Mouse (Mus musculus) MEL-GATA-1-ER (cell line): ENCODE measurements around the gene Ero1l.
A peak's percentile ranks its signal among the peaks of the same experiment; 100 is the strongest.

ENCODE experiments used
- DNase-seq: peaks from one replicate; pipeline ENCODE4 v3.0.0-alpha.2; 2012; ENCODE audit warnings: low read depth; ENCODE audit errors: extremely low read depth

Ero1l gene

GRCm38 (mm10) chr14:45305852-45306251, 12.7 kb downstream of the Ero1l start:
- no peak for DNase-seq

GRCm38 (mm10) chr14:45304389-45304788, 14.2 kb downstream of the Ero1l start:
- DNase-seq = no peak

- DNase-seq = no peak
Measured at GRCm38 (mm10) chr14:45303939-45304338, 14.6 kb downstream of the Ero1l start.

GRCm38 (mm10) chr14:45291608-45292007, 27.0 kb downstream of the Ero1l start:
- DNase-seq = no peak

GRCm38 (mm10) chr14:45282066-45282465, 36.5 kb downstream of the Ero1l start:
- no peak for DNase-seq

GRCm38 (mm10) chr14:45275816-45276215, 42.8 kb downstream of the Ero1l start:
- no peak for DNase-seq

GRCm38 (mm10) chr14:45263831-45264592, 54.6 kb downstream of the Ero1l start:
- no peak for DNase-seq

GRCm38 (mm10) chr14:45251548-45252076, 67.0 kb downstream of the Ero1l start:
- no peak for DNase-seq

- DNase-seq = peak; percentile 7
Measured at GRCm38 (mm10) chr14:45241613-45242012, 77.0 kb downstream of the Ero1l start.

- no peak for DNase-seq
Measured at GRCm38 (mm10) chr14:45239042-45239441, 79.5 kb downstream of the Ero1l start.
